In genomic region chr9:37029811-37030346, GRCm38 (mm10) we compare ENCODE assay signal across 10 mouse cellular contexts.
DNase-seq lines count a peak whose midpoint lies in the region; ATAC-seq lines count a peak whose summit lies in the region.
"Had no signal": no experiment of that assay in that cellular context is flagged by ENCODE, and none has a peak within 500 bp of the region (broad histone marks: within the 10 kb centered on the region; RNA-seq: fewer than 3 reads in every experiment).

No protein-coding gene starts in this region.

- no peak overlapping the region for H3K9ac ChIP-seq in kidney, embryonic 15.5 days
- H3K9ac ChIP-seq in forebrain, embryonic 11.5 days (ENCODE audit: low read length) = no peak overlapping the region
- no peak overlapping the region for H3K9ac ChIP-seq in neural tube, embryonic 14.5 days (replicated peaks; ENCODE audit: low read depth, low read length)

- H3K9me3 ChIP-seq in kidney, embryonic 15.5 days (replicated peaks) = no peaks in the 10 kb centered on the region
- H3K9me3 ChIP-seq in forebrain, embryonic 11.5 days (ENCODE audit: control insufficient read depth, low read length) = no peaks in the 10 kb centered on the region
- no peaks in the 10 kb centered on the region for H3K9me3 ChIP-seq in limb, embryonic 10.5 days (replicated peaks)
- H3K9me3 ChIP-seq in neural tube, embryonic 14.5 days (ENCODE audit: control insufficient read depth, low read length) = no peaks in the 10 kb centered on the region

- DNase-seq in kidney, adult 11 months = no peak
- DNase-seq in forebrain, embryonic 11.5 days (ENCODE audit: low spot score) = no peak
- DNase-seq in limb, embryonic 10.5 days (ENCODE audit: low spot score) = no peak
- DNase-seq in Muller cell, postnatal 12 days (ENCODE audit: inconsistent ontology term) = no peak
- DNase-seq: right cerebral cortex, adult 18-20 months had no signal

- ATAC-seq in kidney, embryonic 15.5 days (replicated peaks; ENCODE audit: low FRiP score) = no peak
- ATAC-seq in forebrain, embryonic 11.5 days (replicated peaks; ENCODE audit: low FRiP score) = no peak
- ATAC-seq in neural tube, embryonic 14.5 days (ENCODE audit: low read depth) = no peak
- no peak for ATAC-seq in cerebellum, adult (ENCODE audit: insufficient number of reproducible peaks, low FRiP score, low TSS enrichment)
- no peak for ATAC-seq in megakaryocyte progenitor cell, adult 5-6 weeks (replicated peaks; ENCODE audit: poor library complexity)
- ATAC-seq: inflammation-experienced regulatory T-cells, adult 6 months had no signal

- H3K36me3 ChIP-seq in kidney, embryonic 15.5 days = no peaks in the 10 kb centered on the region
- H3K36me3 ChIP-seq in forebrain, embryonic 11.5 days (ENCODE audit: control insufficient read depth, insufficient read depth, low read length) = no peaks in the 10 kb centered on the region
- no peaks in the 10 kb centered on the region for H3K36me3 ChIP-seq in limb, embryonic 10.5 days
- H3K36me3 ChIP-seq in neural tube, embryonic 14.5 days (ENCODE audit: control insufficient read depth, insufficient read depth, low read length) = no peaks in the 10 kb centered on the region

- peak overlapping the region; percentile 84 for H3K27ac ChIP-seq in kidney, embryonic 15.5 days
- peak overlapping the region; percentile 43 for H3K27ac ChIP-seq in forebrain, embryonic 11.5 days (ENCODE audit: low read depth, low read length)
- peak overlapping the region; percentile 50; the same call in 1 of the 2 replicates for H3K27ac ChIP-seq in limb, embryonic 10.5 days
- H3K27ac ChIP-seq in neural tube, embryonic 14.5 days (ENCODE audit: low read depth, low read length) = peak overlapping the region; percentile 52

- H3K4me1 ChIP-seq in kidney, embryonic 15.5 days = peaks cover 50% of the 10 kb centered on the region
- peaks cover 34% of the 10 kb centered on the region for H3K4me1 ChIP-seq in forebrain, embryonic 11.5 days (replicated peaks; ENCODE audit: control insufficient read depth, insufficient read depth, low read length)
- H3K4me1 ChIP-seq in limb, embryonic 10.5 days = peaks cover 58% of the 10 kb centered on the region
- peaks cover 41% of the 10 kb centered on the region for H3K4me1 ChIP-seq in neural tube, embryonic 14.5 days (ENCODE audit: control insufficient read depth, insufficient read depth, low read length)

- no peaks in the 10 kb centered on the region for H3K27me3 ChIP-seq in kidney, embryonic 15.5 days
- H3K27me3 ChIP-seq in forebrain, embryonic 11.5 days (ENCODE audit: control insufficient read depth, insufficient read depth, low read length) = no peaks in the 10 kb centered on the region
- H3K27me3 ChIP-seq in limb, embryonic 10.5 days (ENCODE audit: low read depth, poor library complexity, severe bottlenecking) = peaks cover 89% of the 10 kb centered on the region
- no peaks in the 10 kb centered on the region for H3K27me3 ChIP-seq in neural tube, embryonic 14.5 days (ENCODE audit: control insufficient read depth, insufficient read depth, low read length)

- H3K4me3 ChIP-seq in kidney, embryonic 15.5 days (replicated peaks) = no peak overlapping the region
- no peak overlapping the region for H3K4me3 ChIP-seq in forebrain, embryonic 11.5 days (ENCODE audit: low read depth, low read length)
- 0 out of 2 replicates have a peak overlapping the region, but pooled peaks have one; percentile 27 for H3K4me3 ChIP-seq in limb, embryonic 10.5 days
- no peak overlapping the region for H3K4me3 ChIP-seq in neural tube, embryonic 14.5 days (ENCODE audit: low read depth, low read length)

- H3K4me2 ChIP-seq in kidney, embryonic 15.5 days = no peak overlapping the region
- no peak overlapping the region for H3K4me2 ChIP-seq in forebrain, embryonic 11.5 days (ENCODE audit: low read depth, low read length, severe bottlenecking)
- H3K4me2 ChIP-seq in neural tube, embryonic 14.5 days (ENCODE audit: low read depth, low read length) = no peak overlapping the region

- WGBS in kidney, embryonic 15.5 days = 50% methylated on average over 3 of the region's 3 CpGs
- WGBS in forebrain, embryonic 11.5 days = 78% methylated on average over 3 of the region's 3 CpGs
- WGBS in limb, embryonic 10.5 days = 36% methylated on average over 3 of the region's 3 CpGs
- 78% methylated on average over 3 of the region's 3 CpGs for WGBS in neural tube, embryonic 14.5 days
